Mouse (Mus musculus) ES-Bruce4 (cell line): ENCODE data around the gene Tbxa2r. TPM values are rescaled to one million over a fixed set of nuclear protein-coding genes. Genes with fewer than 3 reads are reported as not detected.

Experiments used
- H3K27ac ChIP-seq: 2 replicates; pipeline ENCODE4 v1.5.1; 2012; ENCODE audit warnings: low read length, inconsistent platforms; ENCODE audit not compliant: insufficient read depth
- H3K27me3 ChIP-seq: 2 replicates; pipeline ENCODE4 v1.6.1; 2012; ENCODE audit warnings: mild to moderate bottlenecking, low read length, inconsistent platforms; ENCODE audit not compliant: control insufficient read depth, poor library complexity, insufficient read depth, severe bottlenecking
- H3K36me3 ChIP-seq: 2 replicates; pipeline ENCODE4 v1.6.1; 2012; ENCODE audit warnings: inconsistent platforms, mild to moderate bottlenecking, low read length, moderate library complexity; ENCODE audit not compliant: control insufficient read depth, poor library complexity, insufficient read depth, severe bottlenecking
- H3K4me1 ChIP-seq: one replicate; pipeline ENCODE4 v1.8.1; 2011; ENCODE audit warnings: low read length; ENCODE audit not compliant: control insufficient read depth, insufficient read depth
- H3K4me3 ChIP-seq: 2 replicates; pipeline ENCODE4 v1.5.1; 2011; ENCODE audit warnings: low read depth, mild to moderate bottlenecking, low read length
- H3K9ac ChIP-seq: 2 replicates; pipeline ENCODE4 v1.6.1; 2012; ENCODE audit warnings: low read depth, mild to moderate bottlenecking, inconsistent platforms; ENCODE audit not compliant: poor library complexity, severe bottlenecking
- H3K9me3 ChIP-seq: replicated peaks from 2 replicates; pipeline ENCODE4 v1.6.1; 2012; ENCODE audit warnings: mild to moderate bottlenecking, low read length, inconsistent platforms; ENCODE audit not compliant: control insufficient read depth, poor library complexity, insufficient read depth, severe bottlenecking
- CTCF ChIP-seq: IDR thresholded peaks from one replicate; pipeline ENCODE4 v1.8.1; 2011; ENCODE audit warnings: low read depth, low read length
- EP300 ChIP-seq: IDR thresholded peaks from 2 replicates; pipeline ENCODE4 v1.6.1; 2011; ENCODE audit warnings: low read depth, low read length; ENCODE audit not compliant: insufficient read depth
- POLR2A ChIP-seq: IDR thresholded peaks from one replicate; pipeline ENCODE4 v1.8.1; 2011; ENCODE audit warnings: low read length; ENCODE audit not compliant: insufficient read depth
- polyA plus RNA-seq: library from polyadenylated mRNA; stranded (reverse); fragments of >200 nt; gene quantifications from 2 replicates; pipeline ENCODE4 v1.2.4, GENCODE M21; 2011; ENCODE audit warnings: low read depth; ENCODE audit not compliant: missing spikeins, insufficient read depth, insufficient read length

Gene Tbxa2r
- polyA plus RNA-seq, 1 experiment: 0.57 TPM

GRCm38 (mm10) chr10:81297246-81297645 is 31.3 kb upstream of the Tbxa2r start:
- H3K4me1 ChIP-seq: peaks cover 4% of the 10 kb centered on the region
- TF ChIP-seq CTCF: no peak
- no peak for TF ChIP-seq POLR2A
- no peak for TF ChIP-seq EP300
- H3K27ac ChIP-seq: no peak overlapping the region

GRCm38 (mm10) chr10:81297845-81298244 is 30.7 kb upstream of the Tbxa2r start:
- H3K4me1 ChIP-seq: peaks cover 4% of the 10 kb centered on the region
- H3K9ac ChIP-seq: no peak overlapping the region
- no peak for TF ChIP-seq CTCF
- TF ChIP-seq POLR2A: no peak
- TF ChIP-seq EP300: no peak
- no peak overlapping the region for H3K4me3 ChIP-seq
- no peaks in the 10 kb centered on the region for H3K9me3 ChIP-seq
- H3K27ac ChIP-seq: no peak overlapping the region
- H3K36me3 ChIP-seq: no peaks in the 10 kb centered on the region
- no peaks in the 10 kb centered on the region for H3K27me3 ChIP-seq

More at GRCm38 (mm10) chr10:81297246-81297645, 31.3 kb upstream of the Tbxa2r start:
- Histone ChIP-seq H3K9me3 (no peaks in the 10 kb centered on the region), H3K36me3 (no peaks in the 10 kb centered on the region), H3K4me3 (no peak overlapping the region), H3K27me3 (no peaks in the 10 kb centered on the region), H3K9ac (no peak overlapping the region)

- Histone ChIP-seq H3K9ac (no peak overlapping the region), H3K27ac (no peak overlapping the region), H3K9me3 (no peaks in the 10 kb centered on the region), H3K4me1 (peaks cover 4% of the 10 kb centered on the region), H3K27me3 (no peaks in the 10 kb centered on the region), H3K36me3 (no peaks in the 10 kb centered on the region), H3K4me3 (no peak overlapping the region)
- TF ChIP-seq POLR2A (no peak), CTCF (no peak), EP300 (no peak)
Observed at GRCm38 (mm10) chr10:81298369-81299100, 30.0 kb upstream of the Tbxa2r start.

GRCm38 (mm10) chr10:81299585-81300351 is 28.8 kb upstream of the Tbxa2r start:
- Histone ChIP-seq H3K9me3 (no peaks in the 10 kb centered on the region), H3K4me3 (no peak overlapping the region), H3K27ac (no peak overlapping the region), H3K27me3 (no peaks in the 10 kb centered on the region), H3K36me3 (no peaks in the 10 kb centered on the region), H3K9ac (no peak overlapping the region), H3K4me1 (peaks cover 2% of the 10 kb centered on the region)
- TF ChIP-seq POLR2A: no peak

- no peak overlapping the region for H3K27ac ChIP-seq
- H3K4me1 ChIP-seq: peaks cover 2% of the 10 kb centered on the region
- no peak overlapping the region for H3K9ac ChIP-seq
- no peak for TF ChIP-seq CTCF
- TF ChIP-seq EP300: no peak
- no peak for TF ChIP-seq POLR2A
- no peaks in the 10 kb centered on the region for H3K27me3 ChIP-seq
- no peak overlapping the region for H3K4me3 ChIP-seq
- H3K36me3 ChIP-seq: no peaks in the 10 kb centered on the region
- H3K9me3 ChIP-seq: no peaks in the 10 kb centered on the region
Observed at GRCm38 (mm10) chr10:81300352-81300907, 28.1 kb upstream of the Tbxa2r start.

GRCm38 (mm10) chr10:81301321-81301720 is 27.2 kb upstream of the Tbxa2r start:
- TF ChIP-seq POLR2A (no peak), EP300 (no peak), CTCF (no peak)
- no peaks in the 10 kb centered on the region for H3K9me3 ChIP-seq
- no peaks in the 10 kb centered on the region for H3K27me3 ChIP-seq
- no peak overlapping the region for H3K27ac ChIP-seq
- no peak overlapping the region for H3K9ac ChIP-seq
- H3K36me3 ChIP-seq: no peaks in the 10 kb centered on the region
- H3K4me3 ChIP-seq: no peak overlapping the region
- peaks cover 2% of the 10 kb centered on the region for H3K4me1 ChIP-seq
